Comparison of ENCODE assay signal across 20 mouse cellular contexts in the genomic region with DNA sequence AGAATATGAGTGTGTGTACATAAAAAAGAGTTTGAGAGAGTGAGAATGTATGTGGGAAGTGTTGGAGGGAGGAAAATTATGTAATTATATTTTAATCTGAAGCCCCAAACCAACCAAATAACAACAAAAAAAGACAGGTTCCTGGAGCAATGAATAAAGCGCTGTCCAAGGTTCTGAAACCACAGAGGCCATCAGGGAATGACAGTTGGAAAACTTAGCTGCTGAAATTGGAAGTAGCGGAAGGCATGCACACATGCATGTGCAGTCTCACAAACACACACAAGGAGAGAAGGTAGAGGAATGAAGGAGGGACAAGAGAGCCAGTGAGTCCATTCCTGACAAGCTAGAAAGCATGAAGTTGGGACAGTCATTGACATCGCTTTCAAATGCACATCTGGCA. TPM values are rescaled to one million over a fixed set of nuclear protein-coding genes. Genes with fewer than 3 reads are reported as not detected.
DNase-seq lines count a peak whose midpoint lies in the region; ATAC-seq and TF ChIP-seq lines count a peak whose summit lies in the region.
"Had no signal": no experiment of that assay in that cellular context is flagged by ENCODE, and none has a peak within 500 bp of the region (broad histone marks: within the 10 kb centered on the region; RNA-seq: fewer than 3 reads in every experiment).

No protein-coding gene starts in this region.

- H3K9me3 ChIP-seq in kidney, embryonic 15.5 days (replicated peaks): no peaks in the 10 kb centered on the region
- H3K9me3 ChIP-seq in MEL (replicated peaks; ENCODE audit: insufficient read depth, low read length): no peaks in the 10 kb centered on the region
- H3K9me3 ChIP-seq: embryonic facial prominence, embryonic 13.5 days; forebrain, embryonic 10.5 days; heart, embryonic 13.5 days; limb, embryonic 12.5 days; liver, embryonic 15.5 days had no signal

- TF ChIP-seq CTCF in MEL (IDR thresholded peaks at IDR 0.05 in 2 of 3, conservative IDR thresholded peaks at IDR 0.05 in 1 of 3; ENCODE audit: control insufficient read depth in 1 of 3, insufficient read depth in 1 of 3, low read depth in 2 of 3, low read length in 3 of 3, poor library complexity in 1 of 3, severe bottlenecking in 1 of 3): no peak

- TF ChIP-seq EP300 in MEL (IDR thresholded peaks at IDR 0.05; ENCODE audit: low read depth in 1 of 2, low read length in 2 of 2): no peak

- peak; percentile 43 for DNase-seq in kidney, postnatal 10 days
- DNase-seq in MEL (ENCODE audit: low read depth, low spot score) (peak; percentile 31), R1 (ENCODE audit: low read depth, low spot score) (peak; percentile 35)
- DNase-seq in embryo, embryonic 9.5 days (ENCODE audit: extremely low spot score): peak; percentile 19
- DNase-seq in c-Kit-positive CD71-positive TER-119-positive erythroid progenitor cells, embryonic 14.5 days (ENCODE audit: low spot score): no peak
- DNase-seq in layer of hippocampus, adult 8-10 months (ENCODE audit: low spot score in 2 of 2): no peak
- DNase-seq: adrenal gland, adult 2 months; cerebellum, adult 2 months; kidney, adult 2 months; right cerebral cortex, adult 18-20 months; thymus, postnatal 14 days had no signal

- H3K9ac ChIP-seq in kidney, embryonic 15.5 days: no peak overlapping the region
- no peak overlapping the region for H3K9ac ChIP-seq in MEL (ENCODE audit: control insufficient read depth, low read depth, low read length, poor library complexity, severe bottlenecking)
- H3K9ac ChIP-seq: embryonic facial prominence, embryonic 13.5 days; heart, embryonic 13.5 days; hindbrain, embryonic 14.5 days; limb, embryonic 12.5 days; liver, embryonic 15.5 days had no signal

- H3K27ac ChIP-seq in kidney, embryonic 15.5 days: no peak overlapping the region
- H3K27ac ChIP-seq in MEL (ENCODE audit: control insufficient read depth, low read depth, low read length): no peak overlapping the region
- H3K27ac ChIP-seq: embryonic facial prominence, embryonic 13.5 days; forebrain, embryonic 10.5 days; heart, embryonic 13.5 days; hindbrain, embryonic 14.5 days; limb, embryonic 12.5 days; liver, embryonic 15.5 days had no signal

- WGBS in kidney, embryonic 15.5 days: 66% methylated on average over 3 of the region's 3 CpGs

- H3K79me2 ChIP-seq in MEL (ENCODE audit: control insufficient read depth, insufficient read depth, low read length, poor library complexity): no peaks in the 10 kb centered on the region

- no peak overlapping the region for H3K4me3 ChIP-seq in kidney, embryonic 15.5 days (replicated peaks)
- no peak overlapping the region for H3K4me3 ChIP-seq in MEL (ENCODE audit: control insufficient read depth in 1 of 2, insufficient read depth in 1 of 2, low read depth in 2 of 2, low read length in 2 of 2)
- H3K4me3 ChIP-seq: embryonic facial prominence, embryonic 13.5 days; forebrain, embryonic 10.5 days; heart, embryonic 13.5 days; limb, embryonic 12.5 days; liver, embryonic 15.5 days had no signal

- H3K27me3 ChIP-seq in kidney, embryonic 15.5 days: no peaks in the 10 kb centered on the region
- no peaks in the 10 kb centered on the region for H3K27me3 ChIP-seq in MEL (ENCODE audit: control insufficient read depth in 1 of 2, insufficient read depth in 2 of 2, low read length in 2 of 2)
- H3K27me3 ChIP-seq: CH12.LX; embryonic facial prominence, embryonic 13.5 days; heart, embryonic 13.5 days; limb, embryonic 12.5 days; liver, embryonic 15.5 days had no signal

- TF ChIP-seq POLR2A in MEL (IDR thresholded peaks at IDR 0.05; ENCODE audit: control insufficient read depth in 1 of 2, insufficient read depth in 1 of 2, low read depth in 1 of 2, low read length in 2 of 2, poor library complexity in 1 of 2): no peak

- H3K4me2 ChIP-seq in kidney, embryonic 15.5 days: no peak overlapping the region
- H3K4me2 ChIP-seq: embryonic facial prominence, embryonic 13.5 days; heart, embryonic 13.5 days; hindbrain, embryonic 14.5 days; limb, embryonic 12.5 days; liver, embryonic 15.5 days; midbrain, embryonic 11.5 days had no signal

- H3K4me1 ChIP-seq in kidney, embryonic 15.5 days: no peaks in the 10 kb centered on the region
- H3K4me1 ChIP-seq in MEL (ENCODE audit: control insufficient read depth in 1 of 2, insufficient read depth in 2 of 2, low read length in 2 of 2): no peaks in the 10 kb centered on the region
- H3K4me1 ChIP-seq: embryonic facial prominence, embryonic 13.5 days; forebrain, embryonic 10.5 days; heart, embryonic 13.5 days; limb, embryonic 12.5 days; liver, embryonic 15.5 days had no signal

- no peak for ATAC-seq in kidney, embryonic 15.5 days (replicated peaks; ENCODE audit: low FRiP score)

- no peak for TF ChIP-seq RAD21 in MEL (IDR thresholded peaks at IDR 0.05; ENCODE audit: low read depth, low read length)

- no peaks in the 10 kb centered on the region for H3K36me3 ChIP-seq in kidney, embryonic 15.5 days
- peaks cover 0 to 3% of the 10 kb centered on the region in 2 experiments; a peak in 2 of 4 replicates for H3K36me3 ChIP-seq in MEL (ENCODE audit: control insufficient read depth in 1 of 2, insufficient read depth in 2 of 2, low read length in 2 of 2)
- H3K36me3 ChIP-seq: embryonic facial prominence, embryonic 13.5 days; forebrain, embryonic 10.5 days; heart, embryonic 13.5 days; limb, embryonic 12.5 days; liver, embryonic 15.5 days had no signal

TF ChIP-seq in MEL, 35 proteins besides CTCF, POLR2A, EP300 and RAD21:
- TF ChIP-seq ETS1 (IDR thresholded peaks at IDR 0.05; ENCODE audit: low read depth, low read length): no peak
- TF ChIP-seq MYC (IDR thresholded peaks at IDR 0.05; ENCODE audit: low read depth, low read length): no peak
- no peak for TF ChIP-seq ELF1 (IDR thresholded peaks at IDR 0.05; ENCODE audit: low read depth, low read length)
- TF ChIP-seq TBP (IDR thresholded peaks at IDR 0.05; ENCODE audit: low read depth, low read length): no peak
- no peak for TF ChIP-seq NRF1 (IDR thresholded peaks at IDR 0.05; ENCODE audit: insufficient read depth, low read depth, low read length, poor library complexity, severe bottlenecking)
TF ChIP-seq in MEL: peak in this region for 0.

RNA-seq across cellular contexts. Expression of gene Ipmk, which starts 56.1 kb away (rescaled TPM):
- 14.3 and 18.6 TPM in 2 replicates for polyA plus RNA-seq in kidney, embryonic 15.5 days (2015; fragmentation: Nextera tagmentation; extraction: Ambion mirVana)
- 21.0 and 21.9 TPM in 2 replicates for total RNA-seq in MEL (2012; rRNA removed)
- 10 to 100 TPM in 1 of 2 experiments, not detected in 1; 36.7 TPM for polyA plus RNA-seq in MEL (2012; ENCODE audit: insufficient read depth in 1 of 2, insufficient read length in 2 of 2, low read depth in 1 of 2, low replicate concordance in 2 of 2, missing spikeins in 1 of 2)
- 10 to 100 TPM; 35.0 to 41.8 (median 37.4) TPM for total RNA-seq in layer of hippocampus, adult 8-10 months (2022)

RNA-seq across cellular contexts. Expression of gene Cisd1, which starts 58.9 kb away (rescaled TPM):
- polyA plus RNA-seq in kidney, embryonic 15.5 days (2015; fragmentation: Nextera tagmentation; extraction: Ambion mirVana): 131 and 136 TPM in 2 replicates
- 109 and 117 TPM in 2 replicates for total RNA-seq in MEL (2012; rRNA removed)
- polyA plus RNA-seq in MEL (2012; ENCODE audit: insufficient read depth in 1 of 2, insufficient read length in 2 of 2, low read depth in 1 of 2, low replicate concordance in 2 of 2, missing spikeins in 1 of 2): 100 to 1,000 TPM in 1 of 2 experiments, not detected in 1; 108 TPM
- 100 to 1,000 TPM; 117 to 140 (median 130) TPM for total RNA-seq in layer of hippocampus, adult 8-10 months (2022)

Comparison
In these comparisons a context has a peak if more than half of its experiments do, and no peak if none do; other contexts are left out.
1. DNase-seq: peak in kidney, postnatal 10 days (single experiment), MEL (single experiment), R1 (single experiment) and embryo, embryonic 9.5 days (single experiment); none in c-Kit-positive CD71-positive TER-119-positive erythroid progenitor cells, embryonic 14.5 days (single experiment) and layer of hippocampus, adult 8-10 months (0 of 2).